Mouse (Mus musculus) embryo, embryonic 9.5 days (tissue): ENCODE results near the gene Serbp1.

Experiments used
- DNase-seq: peaks from one replicate; pipeline ENCODE4 v3.0.0-alpha.2; 2017; ENCODE audit errors: extremely low spot score

Gene Serbp1

GRCm38 (mm10) chr6:67300710-67301163 lies 62.8 kb downstream of the Serbp1 start:
- DNase-seq, result no peak

GRCm38 (mm10) chr6:67301230-67301629 lies 63.3 kb downstream of the Serbp1 start:
- DNase-seq, result no peak

- no peak for DNase-seq
Measured at GRCm38 (mm10) chr6:67302471-67302870, 64.5 kb downstream of the Serbp1 start.

GRCm38 (mm10) chr6:67303210-67303609 lies 65.2 kb downstream of the Serbp1 start:
- DNase-seq, result no peak

- no peak for DNase-seq
Measured at GRCm38 (mm10) chr6:67308994-67309393, 71.0 kb downstream of the Serbp1 start.

GRCm38 (mm10) chr6:67309752-67310151 lies 71.8 kb downstream of the Serbp1 start:
- DNase-seq, result no peak

GRCm38 (mm10) chr6:67314697-67315096 lies 76.7 kb downstream of the Serbp1 start:
- DNase-seq, result no peak

- DNase-seq, result no peak
Measured at GRCm38 (mm10) chr6:67317068-67317467, 79.1 kb downstream of the Serbp1 start.

- DNase-seq, result no peak
Measured at GRCm38 (mm10) chr6:67317827-67318338, 79.9 kb downstream of the Serbp1 start.

GRCm38 (mm10) chr6:67318451-67318850 lies 80.5 kb downstream of the Serbp1 start:
- peak; percentile 45 for DNase-seq

- no peak for DNase-seq
Measured at GRCm38 (mm10) chr6:67323788-67324187, 85.8 kb downstream of the Serbp1 start.

GRCm38 (mm10) chr6:67337943-67338342 lies 100.0 kb downstream of the Serbp1 start:
- DNase-seq, result no peak

- no peak for DNase-seq
Measured at GRCm38 (mm10) chr6:67339494-67339893, 101.5 kb downstream of the Serbp1 start.
